Mouse (Mus musculus): ENCODE data around the gene Alox12b. TPM values are rescaled to one million over a fixed set of nuclear protein-coding genes. Genes with fewer than 3 reads are reported as not detected.

Gene Alox12b
- polyA plus RNA-seq, 1 experiment from 2014 or later = 0.36 TPM

DNA sequence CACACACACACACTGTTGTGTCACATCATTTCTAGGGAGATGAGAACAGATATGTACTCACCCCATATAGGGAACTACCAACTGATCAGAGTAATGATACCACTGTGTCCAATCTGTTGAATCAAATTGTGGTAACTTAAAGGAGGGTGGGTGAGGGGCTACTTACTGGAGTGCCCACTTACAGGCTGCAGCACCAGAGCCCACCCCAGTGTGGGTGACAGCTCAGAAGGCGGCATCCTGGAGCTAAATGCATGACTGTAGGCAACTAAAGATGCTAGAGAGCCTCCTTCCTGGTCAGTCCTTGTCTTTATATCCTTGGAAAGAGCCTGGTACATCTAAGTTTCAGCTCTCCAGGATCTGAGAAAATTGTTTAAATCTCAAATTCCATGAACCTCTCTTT is 42.5 kb downstream of the Alox12b start:
- Histone ChIP-seq H3K4me2 (ENCODE audit: low read length) (no peak overlapping the region), H3K4me1 (replicated peaks; ENCODE audit: insufficient read depth, low read length) (no peaks in the 10 kb centered on the region), H3K27me3 (ENCODE audit: insufficient read depth, low read length) (peaks cover 11% of the 10 kb centered on the region), H3K4me3 (replicated peaks; ENCODE audit: low read depth, low read length) (no peak overlapping the region), H3K36me3 (ENCODE audit: insufficient read depth, low read length) (no peaks in the 10 kb centered on the region), H3K9me3 (replicated peaks; ENCODE audit: low read length) (no peaks in the 10 kb centered on the region), H3K27ac (no peak overlapping the region), H3K9ac (ENCODE audit: low read depth, low read length) (no peak overlapping the region)
- no peak for ATAC-seq (replicated peaks; ENCODE audit: low FRiP score, low read depth)
- no peak for DNase-seq (ENCODE audit: low spot score)
- 86% methylated on average over 1 of the region's 1 CpGs for WGBS
- no peak for TF ChIP-seq CTCF (IDR thresholded peaks at IDR 0.05; ENCODE audit: low read depth)

DNA sequence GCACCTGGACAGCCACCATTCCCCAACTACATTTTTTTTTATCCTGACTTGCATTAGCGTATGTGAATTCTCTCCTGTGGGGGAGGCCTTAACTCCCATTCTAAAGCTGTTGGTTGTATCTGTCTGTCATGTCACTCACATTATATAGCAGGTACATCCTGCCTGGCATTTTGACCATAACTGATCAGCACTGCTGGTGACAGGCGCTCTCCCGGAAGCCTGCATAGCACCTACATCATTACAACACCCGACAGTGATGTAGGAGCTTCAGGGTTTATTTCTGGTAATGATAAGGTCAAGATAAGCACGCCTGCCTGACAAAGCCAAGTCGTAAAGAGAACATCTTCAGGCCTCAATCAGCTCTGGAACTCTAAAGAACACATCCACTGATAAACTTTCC is 43.4 kb downstream of the Alox12b start:
- Histone ChIP-seq H3K36me3 (ENCODE audit: insufficient read depth, low read length) (no peaks in the 10 kb centered on the region), H3K27me3 (ENCODE audit: insufficient read depth, low read length) (peaks cover 11% of the 10 kb centered on the region), H3K27ac (no peak overlapping the region), H3K4me1 (replicated peaks; ENCODE audit: insufficient read depth, low read length) (no peaks in the 10 kb centered on the region), H3K4me2 (ENCODE audit: low read length) (no peak overlapping the region), H3K4me3 (replicated peaks; ENCODE audit: low read depth, low read length) (no peak overlapping the region), H3K9ac (ENCODE audit: low read depth, low read length) (no peak overlapping the region), H3K9me3 (replicated peaks; ENCODE audit: low read length) (no peaks in the 10 kb centered on the region)
- DNase-seq (ENCODE audit: low spot score) (no peak), ATAC-seq (replicated peaks; ENCODE audit: low FRiP score, low read depth) (no peak)
- TF ChIP-seq CTCF (IDR thresholded peaks at IDR 0.05; ENCODE audit: low read depth) = no peak
- WGBS = 63% methylated on average over 6 of the region's 6 CpGs

DNA sequence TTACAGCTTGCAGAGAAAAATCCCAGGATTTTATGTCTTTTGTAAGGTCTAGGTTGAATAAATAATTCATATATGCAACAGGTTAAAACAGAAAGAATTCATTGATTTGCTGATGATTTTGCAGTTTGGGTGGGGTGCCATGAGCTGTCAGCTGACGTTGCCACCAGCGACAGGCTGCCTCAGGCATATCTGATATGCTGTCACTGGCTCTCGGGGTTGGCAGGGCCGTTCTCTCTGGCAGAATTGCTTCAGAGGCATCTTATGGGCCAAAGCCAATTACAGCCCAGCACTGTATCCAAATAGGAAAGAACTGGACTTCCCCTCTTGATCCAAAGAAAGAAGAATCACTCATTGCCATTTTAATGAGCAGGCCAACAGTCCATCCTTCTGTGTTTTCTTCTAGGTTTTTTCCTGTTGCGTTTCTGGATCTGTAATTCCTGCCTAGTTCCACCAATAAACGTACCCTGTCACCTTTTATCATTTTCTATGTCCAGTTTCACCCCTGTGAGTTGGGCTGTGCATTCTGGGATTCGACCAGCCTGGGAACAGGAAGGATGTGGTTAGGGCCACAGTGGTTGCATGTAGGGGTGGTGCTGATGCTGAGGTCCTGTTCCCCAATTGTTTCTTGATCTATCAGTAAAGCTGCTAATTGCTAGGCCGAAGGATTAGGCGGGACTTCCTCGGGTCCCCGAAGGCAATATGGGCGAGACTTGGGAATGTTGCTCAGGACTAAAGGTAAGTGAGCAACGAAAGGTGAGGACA is 45.9 kb downstream of the Alox12b start:
- WGBS = 85% methylated on average over 13 of the region's 13 CpGs
- no peak overlapping the region for H3K4me3 ChIP-seq (replicated peaks; ENCODE audit: low read depth, low read length)
- no peak overlapping the region for H3K9ac ChIP-seq (ENCODE audit: low read depth, low read length)
- no peaks in the 10 kb centered on the region for H3K36me3 ChIP-seq (ENCODE audit: insufficient read depth, low read length)
- TF ChIP-seq CTCF (IDR thresholded peaks at IDR 0.05; ENCODE audit: low read depth) = no peak
- H3K27ac ChIP-seq = no peak overlapping the region
- peaks cover under 1% of the 10 kb centered on the region; the same call in 1 of the 2 replicates for H3K27me3 ChIP-seq (ENCODE audit: insufficient read depth, low read length)
- H3K9me3 ChIP-seq (replicated peaks; ENCODE audit: low read length) = no peaks in the 10 kb centered on the region
- ATAC-seq (replicated peaks; ENCODE audit: low FRiP score, low read depth) (no peak), DNase-seq (ENCODE audit: low spot score) (no peak)
- no peaks in the 10 kb centered on the region for H3K4me1 ChIP-seq (replicated peaks; ENCODE audit: insufficient read depth, low read length)
- no peak overlapping the region for H3K4me2 ChIP-seq (ENCODE audit: low read length)

GRCm38 (mm10) chr11:69211431-69211830 is 54.6 kb downstream of the Alox12b start:
- H3K27me3 ChIP-seq (ENCODE audit: insufficient read depth, low read length) = no peaks in the 10 kb centered on the region; the same call in 1 of the 2 replicates
- H3K4me2 ChIP-seq (ENCODE audit: low read length) = peak overlapping the region; percentile 45
- no peak overlapping the region for H3K27ac ChIP-seq
- 0 out of 2 replicates have a peak, but pooled peaks have one; percentile 61 for ATAC-seq (replicated peaks; ENCODE audit: low FRiP score, low read depth)
- 0 out of 2 replicates have a peak overlapping the region, but pooled peaks have one; percentile 23 for H3K9ac ChIP-seq (ENCODE audit: low read depth, low read length)
- no peaks in the 10 kb centered on the region for H3K9me3 ChIP-seq (replicated peaks; ENCODE audit: low read length)
- TF ChIP-seq CTCF (IDR thresholded peaks at IDR 0.05; ENCODE audit: low read depth) = no peak
- peak; percentile 81 for DNase-seq (ENCODE audit: low spot score)
- H3K36me3 ChIP-seq (ENCODE audit: insufficient read depth, low read length) = no peaks in the 10 kb centered on the region
- peak overlapping the region; percentile 22; the same call in 1 of the 2 replicates for H3K4me3 ChIP-seq (replicated peaks; ENCODE audit: low read depth, low read length)
- 11% methylated on average over 2 of the region's 2 CpGs for WGBS
- H3K4me1 ChIP-seq (replicated peaks; ENCODE audit: insufficient read depth, low read length) = no peaks in the 10 kb centered on the region

- no peaks in the 10 kb centered on the region for H3K27me3 ChIP-seq (ENCODE audit: insufficient read depth, low read length)
- H3K4me2 ChIP-seq (ENCODE audit: low read length) = no peak overlapping the region
- WGBS = 87% methylated on average over 5 of the region's 5 CpGs
- H3K4me3 ChIP-seq (replicated peaks; ENCODE audit: low read depth, low read length) = no peak overlapping the region
- no peaks in the 10 kb centered on the region for H3K4me1 ChIP-seq (replicated peaks; ENCODE audit: insufficient read depth, low read length)
- ATAC-seq (replicated peaks; ENCODE audit: low FRiP score, low read depth) (no peak), DNase-seq (ENCODE audit: low spot score) (no peak)
- no peak overlapping the region for H3K27ac ChIP-seq
- H3K36me3 ChIP-seq (ENCODE audit: insufficient read depth, low read length) = no peaks in the 10 kb centered on the region
- no peaks in the 10 kb centered on the region for H3K9me3 ChIP-seq (replicated peaks; ENCODE audit: low read length)
- H3K9ac ChIP-seq (ENCODE audit: low read depth, low read length) = no peak overlapping the region
- no peak for TF ChIP-seq CTCF (IDR thresholded peaks at IDR 0.05; ENCODE audit: low read depth)
Observed at GRCm38 (mm10) chr11:69217411-69217810, 60.6 kb downstream of the Alox12b start.

GRCm38 (mm10) chr11:69218661-69219060 is 61.9 kb downstream of the Alox12b start:
- Histone ChIP-seq H3K9me3 (replicated peaks; ENCODE audit: low read length) (no peaks in the 10 kb centered on the region), H3K36me3 (ENCODE audit: insufficient read depth, low read length) (no peaks in the 10 kb centered on the region), H3K4me2 (ENCODE audit: low read length) (no peak overlapping the region), H3K27ac (no peak overlapping the region), H3K9ac (ENCODE audit: low read depth, low read length) (no peak overlapping the region), H3K4me3 (replicated peaks; ENCODE audit: low read depth, low read length) (no peak overlapping the region), H3K27me3 (ENCODE audit: insufficient read depth, low read length) (no peaks in the 10 kb centered on the region), H3K4me1 (replicated peaks; ENCODE audit: insufficient read depth, low read length) (no peaks in the 10 kb centered on the region)
- TF ChIP-seq CTCF (IDR thresholded peaks at IDR 0.05; ENCODE audit: low read depth) = no peak
- WGBS = 63% methylated on average over 2 of the region's 2 CpGs
- ATAC-seq (replicated peaks; ENCODE audit: low FRiP score, low read depth) = no peak
- DNase-seq (ENCODE audit: low spot score) = no peak

Other genes with a start within 250 kb of the Alox12b start
- 0.29 TPM in 1 of 2 replicates, not detected in the other for gene Odf4, start 229.9 kb upstream of the Alox12b start, polyA plus RNA-seq (2015; fragmentation: Nextera tagmentation; extraction: Ambion mirVana)
- 8.9 and 11.3 TPM in 2 replicates for gene Arhgef15, start 199.5 kb upstream of the Alox12b start, polyA plus RNA-seq (2015; fragmentation: Nextera tagmentation; extraction: Ambion mirVana)
- gene Slc25a35, start 188.9 kb upstream of the Alox12b start, polyA plus RNA-seq (2015; fragmentation: Nextera tagmentation; extraction: Ambion mirVana) = 11.1 and 11.5 TPM in 2 replicates
- gene Rangrf, start 181.8 kb upstream of the Alox12b start, polyA plus RNA-seq (2015; fragmentation: Nextera tagmentation; extraction: Ambion mirVana) = 55.6 and 58.3 TPM in 2 replicates
- gene Pfas, start 148.5 kb upstream of the Alox12b start, polyA plus RNA-seq (2015; fragmentation: Nextera tagmentation; extraction: Ambion mirVana) = 20.9 and 23.3 TPM in 2 replicates
- 27.6 and 27.7 TPM in 2 replicates for gene Ctc1, start 141.1 kb upstream of the Alox12b start, polyA plus RNA-seq (2015; fragmentation: Nextera tagmentation; extraction: Ambion mirVana)
- gene Aurkb, start 111.3 kb upstream of the Alox12b start, polyA plus RNA-seq (2015; fragmentation: Nextera tagmentation; extraction: Ambion mirVana) = 49.3 and 61.1 TPM in 2 replicates
- 11.9 and 13.3 TPM in 2 replicates for gene Borcs6, start 97.3 kb upstream of the Alox12b start, polyA plus RNA-seq (2015; fragmentation: Nextera tagmentation; extraction: Ambion mirVana)
- gene Tmem107, start 86.2 kb upstream of the Alox12b start, polyA plus RNA-seq (2015; fragmentation: Nextera tagmentation; extraction: Ambion mirVana) = 60.8 and 61.3 TPM in 2 replicates
- 66.7 and 67.7 TPM in 2 replicates for gene Vamp2, start 68.5 kb upstream of the Alox12b start, polyA plus RNA-seq (2015; fragmentation: Nextera tagmentation; extraction: Ambion mirVana)
- 7.4 and 9.9 TPM in 2 replicates for gene Per1, start 61.8 kb upstream of the Alox12b start, polyA plus RNA-seq (2015; fragmentation: Nextera tagmentation; extraction: Ambion mirVana)
- 0.42 and 0.50 TPM in 2 replicates for gene Hes7, start 36.6 kb upstream of the Alox12b start, polyA plus RNA-seq (2015; fragmentation: Nextera tagmentation; extraction: Ambion mirVana)
- gene 9130213A22Rik, start 34.4 kb upstream of the Alox12b start, polyA plus RNA-seq (2015; fragmentation: Nextera tagmentation; extraction: Ambion mirVana) = 0.25 and 0.31 TPM in 2 replicates
- 0.54 and 0.69 TPM in 2 replicates for gene Aloxe3, start 31.1 kb upstream of the Alox12b start, polyA plus RNA-seq (2015; fragmentation: Nextera tagmentation; extraction: Ambion mirVana)
- 0.17 and 0.61 TPM in 2 replicates for gene Alox8, start 40.9 kb downstream of the Alox12b start, polyA plus RNA-seq (2015; fragmentation: Nextera tagmentation; extraction: Ambion mirVana)
- 0.13 and 0.24 TPM in 2 replicates for gene Gucy2e, start 80.0 kb downstream of the Alox12b start, polyA plus RNA-seq (2015; fragmentation: Nextera tagmentation; extraction: Ambion mirVana)
- gene Cntrob, start 166.8 kb downstream of the Alox12b start, polyA plus RNA-seq (2015; fragmentation: Nextera tagmentation; extraction: Ambion mirVana) = 12.6 and 14.5 TPM in 2 replicates
- gene Trappc1, start 167.0 kb downstream of the Alox12b start, polyA plus RNA-seq (2015; fragmentation: Nextera tagmentation; extraction: Ambion mirVana) = 171 and 173 TPM in 2 replicates
- gene Kcnab3, start 169.3 kb downstream of the Alox12b start, polyA plus RNA-seq (2015; fragmentation: Nextera tagmentation; extraction: Ambion mirVana) = 2.5 and 2.8 TPM in 2 replicates
- gene Rnf227, start 183.5 kb downstream of the Alox12b start, polyA plus RNA-seq (2015; fragmentation: Nextera tagmentation; extraction: Ambion mirVana) = 15.6 and 18.3 TPM in 2 replicates
- gene Chd3, start 212.4 kb downstream of the Alox12b start, polyA plus RNA-seq (2015; fragmentation: Nextera tagmentation; extraction: Ambion mirVana) = 38.0 and 42.3 TPM in 2 replicates
- gene Naa38, start 238.5 kb downstream of the Alox12b start, polyA plus RNA-seq (2015; fragmentation: Nextera tagmentation; extraction: Ambion mirVana) = 183 and 198 TPM in 2 replicates
- 16.6 and 19.8 TPM in 2 replicates for gene Cyb5d1, start 238.6 kb downstream of the Alox12b start, polyA plus RNA-seq (2015; fragmentation: Nextera tagmentation; extraction: Ambion mirVana)
- gene Tmem88, start 241.2 kb downstream of the Alox12b start, polyA plus RNA-seq (2015; fragmentation: Nextera tagmentation; extraction: Ambion mirVana) = 55.5 and 61.3 TPM in 2 replicates